Mouse (Mus musculus) liver, postnatal 0 days (tissue): ENCODE measurements at regions not wholly inside any gene's neighbourhood (a gene's known extent, or its start where the extent isn't known, plus 50 kb on each side); places are given as distances from the start of the nearest gene placed in this dataset.

Source experiments
- ATAC-seq: fragments of 200-750 bp; cut with Nextera tagmentation; 2 replicates; pipeline ENCODE4 v1.8.0; 2017; ENCODE audit warnings: mild to moderate bottlenecking, moderate library complexity
- DNase-seq: peaks from one replicate; pipeline ENCODE4 v3.0.0-alpha.2; 2016
- H3K27ac ChIP-seq: fragments of 300-500 bp; sonication (generic); 2 replicates; pipeline ENCODE4 v1.5.1; 2014; ENCODE audit warnings: antibody characterized with exemption, moderate library complexity, mild to moderate bottlenecking, low read depth
- H3K27me3 ChIP-seq: fragments of 300-500 bp; sonication (generic); 2 replicates; pipeline ENCODE4 v1.6.1; 2014; ENCODE audit warnings: low read length, control low read depth, mixed read lengths; ENCODE audit not compliant: insufficient read depth
- H3K36me3 ChIP-seq: fragments of 300-500 bp; sonication (generic); replicated peaks from 2 replicates; pipeline ENCODE4 v1.6.1; 2014; ENCODE audit warnings: mild to moderate bottlenecking, control low read depth, low read length, moderate library complexity, mixed read lengths; ENCODE audit not compliant: insufficient read depth
- H3K4me1 ChIP-seq: fragments of 300-500 bp; sonication (generic); 2 replicates; pipeline ENCODE4 v1.6.1; 2014; ENCODE audit warnings: antibody characterized with exemption, mild to moderate bottlenecking, control low read depth; ENCODE audit not compliant: insufficient read depth
- H3K4me2 ChIP-seq: fragments of 300-500 bp; sonication (generic); 2 replicates; pipeline ENCODE4 v1.6.1; 2014; ENCODE audit warnings: low read depth, mild to moderate bottlenecking, low read length, moderate library complexity, mixed read lengths
- H3K4me3 ChIP-seq: fragments of 300-500 bp; sonication (generic); 2 replicates; pipeline ENCODE4 v1.5.1; 2014; ENCODE audit warnings: low read depth, low read length
- H3K9ac ChIP-seq: fragments of 300-500 bp; sonication (generic); replicated peaks from 2 replicates; pipeline ENCODE4 v1.6.1; 2014; ENCODE audit warnings: mild to moderate bottlenecking, moderate library complexity
- H3K9me3 ChIP-seq: fragments of 300-500 bp; sonication (generic); 2 replicates; pipeline ENCODE4 v1.6.1; 2016; ENCODE audit warnings: mild to moderate bottlenecking, control low read depth, low read length, mixed read lengths
- CTCF ChIP-seq: sonication (generic); IDR thresholded peaks from 2 replicates; pipeline ENCODE4 v1.5.1; 2016; ENCODE audit warnings: antibody characterized with exemption, low read depth
- EP300 ChIP-seq: IDR thresholded peaks from 2 replicates; pipeline ENCODE4 v1.6.1; 2016; ENCODE audit warnings: antibody characterized with exemption, low read depth, mild to moderate bottlenecking
- WGBS: fragments of 180-500 bp; shearing (Covaris S2); extraction: QIAGEN DNeasy Blood & Tissue Kit; methylation state at CpG from one replicate; pipeline ENCODE4 v1.1.7; 2014; ENCODE audit not compliant: insufficient replicate concordance; 5-methylcytosine and 5-hydroxymethylcytosine counted together

- Histone ChIP-seq H3K36me3 (no peaks in the 10 kb centered on the region), H3K4me2 (no peak overlapping the region), H3K4me3 (no peak overlapping the region), H3K27ac (no peak overlapping the region), H3K9ac (no peak overlapping the region), H3K9me3 (no peaks in the 10 kb centered on the region), H3K27me3 (no peaks in the 10 kb centered on the region), H3K4me1 (no peaks in the 10 kb centered on the region)
- 86% methylated on average over 3 of the region's 3 CpGs for WGBS
- DNase-seq (no peak), ATAC-seq (no peak)
- TF ChIP-seq EP300 (no peak), CTCF (no peak)
Measured at GRCm38 (mm10) chr10:96486724-96487123, 130.1 kb upstream of the Btg1 start.

- 53% methylated on average over 1 of the region's 1 CpGs for WGBS
- ATAC-seq (no peak), DNase-seq (no peak)
- Histone ChIP-seq H3K4me1 (no peaks in the 10 kb centered on the region), H3K36me3 (no peaks in the 10 kb centered on the region), H3K4me2 (no peak overlapping the region), H3K27ac (no peak overlapping the region), H3K9ac (no peak overlapping the region), H3K27me3 (no peaks in the 10 kb centered on the region), H3K4me3 (no peak overlapping the region), H3K9me3 (no peaks in the 10 kb centered on the region)
- TF ChIP-seq EP300 (no peak), CTCF (no peak)
Measured at GRCm38 (mm10) chr10:96493706-96494105, 123.1 kb upstream of the Btg1 start.

GRCm38 (mm10) chr10:96496700-96497099 lies 120.1 kb upstream of the Btg1 start:
- Histone ChIP-seq H3K9me3 (no peaks in the 10 kb centered on the region), H3K4me1 (no peaks in the 10 kb centered on the region), H3K27me3 (no peaks in the 10 kb centered on the region), H3K36me3 (no peaks in the 10 kb centered on the region), H3K4me2 (no peak overlapping the region), H3K9ac (no peak overlapping the region), H3K27ac (no peak overlapping the region), H3K4me3 (no peak overlapping the region)
- WGBS, result 69% methylated on average over 3 of the region's 3 CpGs
- no peak for TF ChIP-seq EP300
- DNase-seq (no peak), ATAC-seq (no peak)

DNA sequence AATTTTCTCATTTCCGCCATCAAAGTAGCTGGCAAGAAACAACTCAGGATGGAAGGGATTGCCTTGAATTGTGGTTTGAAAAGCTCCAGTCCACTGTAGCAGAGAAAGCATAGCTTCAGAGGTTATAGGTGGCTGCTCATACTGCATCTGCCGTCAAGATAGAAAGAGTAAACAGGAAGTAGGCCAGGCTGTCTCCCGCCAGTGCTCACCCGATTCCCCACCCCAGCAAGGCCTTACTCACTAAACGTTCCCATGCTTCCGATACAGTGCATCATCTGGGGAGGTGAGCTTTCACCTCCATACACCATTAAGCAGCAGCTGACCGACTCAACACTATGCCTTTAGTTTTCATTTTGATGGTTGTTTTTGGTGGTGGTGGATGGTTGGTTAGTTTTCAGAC lies 119.3 kb upstream of the Btg1 start:
- TF ChIP-seq CTCF, result no peak
- no peak for TF ChIP-seq EP300
- no peak overlapping the region for H3K27ac ChIP-seq
- H3K9me3 ChIP-seq, result no peaks in the 10 kb centered on the region
- no peak for ATAC-seq
- no peaks in the 10 kb centered on the region for H3K36me3 ChIP-seq
- H3K9ac ChIP-seq, result no peak overlapping the region
- 70% methylated on average over 7 of the region's 7 CpGs for WGBS
- H3K27me3 ChIP-seq, result no peaks in the 10 kb centered on the region
- no peak for DNase-seq
- no peak overlapping the region for H3K4me3 ChIP-seq
- 0 out of 2 replicates have a peak, but pooled peaks cover 2% of the 10 kb centered on the region for H3K4me1 ChIP-seq
- H3K4me2 ChIP-seq, result no peak overlapping the region

DNA sequence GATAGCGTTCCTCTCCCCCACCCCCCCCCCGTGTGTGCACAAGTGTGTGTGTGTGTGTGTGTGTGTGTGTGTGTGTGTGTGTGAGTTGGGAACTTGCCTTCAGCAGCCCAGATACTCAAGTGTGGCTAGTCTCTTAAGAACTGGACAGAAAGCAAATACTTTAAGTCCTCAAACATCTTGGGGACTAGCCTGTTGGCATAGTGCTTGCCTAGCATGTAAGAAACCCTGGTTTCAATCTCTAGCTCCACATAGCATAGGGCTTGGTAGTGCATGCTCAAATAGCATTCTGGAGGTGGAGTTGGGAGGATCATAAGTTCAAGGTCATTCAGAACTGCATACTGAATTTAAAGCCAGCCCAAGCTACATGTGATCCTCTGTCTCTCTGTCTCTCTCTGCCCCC lies 117.5 kb upstream of the Btg1 start:
- Histone ChIP-seq H3K4me3 (no peak overlapping the region), H3K9ac (no peak overlapping the region), H3K4me1 (0 out of 2 replicates have a peak, but pooled peaks cover 3% of the 10 kb centered on the region), H3K27ac (no peak overlapping the region), H3K4me2 (no peak overlapping the region), H3K36me3 (no peaks in the 10 kb centered on the region), H3K9me3 (no peaks in the 10 kb centered on the region), H3K27me3 (no peaks in the 10 kb centered on the region)
- no peak for DNase-seq
- TF ChIP-seq CTCF (no peak), EP300 (no peak)
- 62% methylated on average over 2 of the region's 2 CpGs for WGBS
- ATAC-seq, result no peak

DNA sequence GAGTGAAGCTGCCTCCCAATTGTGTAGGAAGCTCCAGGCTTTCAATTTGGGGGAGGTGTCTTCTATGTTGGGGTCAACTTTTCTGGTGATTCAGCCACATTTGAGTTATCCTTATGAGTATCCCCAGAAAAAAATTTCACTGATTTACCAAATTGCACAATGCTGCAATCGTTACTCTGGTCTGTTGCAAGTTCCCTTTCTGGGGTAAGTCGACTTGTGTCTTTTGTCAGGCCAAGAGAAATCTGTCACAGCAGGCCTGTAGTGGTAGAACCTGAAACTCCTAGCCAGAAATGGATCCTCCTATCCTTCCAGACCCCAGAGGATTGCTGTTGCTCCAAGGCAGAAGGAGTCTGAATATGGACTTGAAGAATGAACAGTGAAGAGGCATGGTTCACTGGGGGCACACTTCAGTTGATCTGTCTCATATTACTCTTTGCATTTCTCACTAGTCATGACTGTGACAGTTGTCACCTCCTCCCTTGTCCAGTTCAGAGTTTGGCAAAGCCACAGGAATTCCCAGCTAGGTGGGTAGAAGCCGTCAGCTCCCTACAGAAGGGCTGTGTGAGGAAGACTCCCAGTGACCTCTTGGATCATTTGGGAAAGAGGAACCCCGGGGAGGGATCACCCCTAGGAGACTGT lies 114.6 kb upstream of the Btg1 start:
- 0 out of 2 replicates have a peak, but pooled peaks cover 3% of the 10 kb centered on the region for H3K4me1 ChIP-seq
- H3K4me2 ChIP-seq, result no peak overlapping the region
- H3K36me3 ChIP-seq, result no peaks in the 10 kb centered on the region
- ATAC-seq, result peak; percentile 45; the same call in 1 of the 2 replicates
- 45% methylated on average over 4 of the region's 4 CpGs for WGBS
- H3K4me3 ChIP-seq, result no peak overlapping the region
- H3K27me3 ChIP-seq, result no peaks in the 10 kb centered on the region
- H3K9me3 ChIP-seq, result no peaks in the 10 kb centered on the region
- H3K27ac ChIP-seq, result no peak overlapping the region; the same call in 1 of the 2 replicates
- TF ChIP-seq EP300, result no peak
- TF ChIP-seq CTCF, result no peak
- no peak for DNase-seq
- no peak overlapping the region for H3K9ac ChIP-seq
